ENCODE assay signal across 15 mouse cellular contexts in genomic region chr2:14262090-14262489, GRCm38 (mm10). TPM values are rescaled to one million over a fixed set of nuclear protein-coding genes. Genes with fewer than 3 reads are reported as not detected.
"Had no signal": no experiment of that assay in that cellular context is flagged by ENCODE, and none has a peak within 500 bp of the region (broad histone marks: within the 10 kb centered on the region; RNA-seq: fewer than 3 reads in every experiment).

No protein-coding gene starts in this region.

- DNase-seq: kidney, adult 11 months; kidney, adult 8-10 months; kidney, postnatal 10 days; kidney, postnatal 36 days; left cerebral cortex, postnatal 4 days; liver, embryonic 13.5 days; lung, adult 2 months; lung, postnatal 14 days; lung, postnatal 4 days; midbrain, embryonic 14.5 days; retina, postnatal 1 day; right cerebral cortex, postnatal 25 days; spleen, adult 18-20 months; thymus, postnatal 25 days had no signal

RNA-seq across cellular contexts. Expression of gene Mrc1, which starts 32.9 kb away (rescaled TPM):
- total RNA-seq: megakaryocyte-erythroid progenitor cell, adult 5-6 weeks had no signal
